Mouse (Mus musculus): ENCODE measurements around the gene Farp2. TPM values are rescaled to one million over a fixed set of nuclear protein-coding genes. Genes with fewer than 3 reads are reported as not detected.

Gene Farp2
- total and polyA plus RNA-seq, 3 experiments = 0.89 to 2.1 (median 1.8) TPM

GRCm38 (mm10) chr1:93654275-93654674 lies 142.4 kb downstream of the Farp2 start:
- Histone ChIP-seq H3K36me3 (replicated peaks in 1 of 2; ENCODE audit: control insufficient read depth in 1 of 2, insufficient read depth in 1 of 2, low read length in 1 of 2) (no peaks in the 10 kb centered on the region), H3K9me3 (replicated peaks; ENCODE audit: low read length) (no peaks in the 10 kb centered on the region), H3K27me3 (replicated peaks) (peaks cover 6% of the 10 kb centered on the region), H3K4me1 (ENCODE audit: control insufficient read depth in 1 of 2, insufficient read depth in 2 of 2) (no peaks in the 10 kb centered on the region), H3K27ac (ENCODE audit: insufficient read depth, low read depth) (no peak overlapping the region), H3K4me2 (ENCODE audit: insufficient read depth, low read depth, poor library complexity, severe bottlenecking) (no peak overlapping the region), H3K9ac (ENCODE audit: insufficient read depth, low read depth) (no peak overlapping the region), H3K4me3 (replicated peaks in 1 of 3; ENCODE audit: low read depth in 2 of 3, low read length in 2 of 3, poor library complexity in 1 of 3) (no peak overlapping the region), H3K79me2 (replicated peaks; ENCODE audit: control insufficient read depth, extremely low read depth, insufficient read depth, poor library complexity, severe bottlenecking) (no peaks in the 10 kb centered on the region)
- TF ChIP-seq E2F4 (IDR thresholded peaks at IDR 0.05; ENCODE audit: insufficient replicate concordance, low read depth, low read length) = no peak
- TF ChIP-seq EP300 (IDR thresholded peaks at IDR 0.05; ENCODE audit: low read length) = no peak
- TF ChIP-seq JUND (conservative IDR thresholded peaks at IDR 0.05; ENCODE audit: low read depth, low read length) = no peak
- no peak for TF ChIP-seq SIN3A (IDR thresholded peaks at IDR 0.05; ENCODE audit: low read length)
- TF ChIP-seq GABPA (IDR thresholded peaks at IDR 0.05; ENCODE audit: insufficient replicate concordance, low read depth, low read length) = no peak
- TF ChIP-seq UBTF (IDR thresholded peaks at IDR 0.05; ENCODE audit: low read depth, low read length) = no peak
- TF ChIP-seq ZMIZ1 (IDR thresholded peaks at IDR 0.05; ENCODE audit: low read depth, low read length) = no peak
- TF ChIP-seq KAT2A (IDR thresholded peaks at IDR 0.05; ENCODE audit: insufficient replicate concordance, low read length) = no peak
- TF ChIP-seq POLR2A (IDR thresholded peaks at IDR 0.05; ENCODE audit: low read depth, low read length) = no peak
- TF ChIP-seq CHD1 (IDR thresholded peaks at IDR 0.05; ENCODE audit: low read depth, low read length) = no peak
- TF ChIP-seq RAD21 (IDR thresholded peaks at IDR 0.05; ENCODE audit: low read depth, low read length) = no peak
- TF ChIP-seq NELFE (IDR thresholded peaks at IDR 0.05; ENCODE audit: low read depth, low read length) = no peak
- TF ChIP-seq ELF1 (IDR thresholded peaks at IDR 0.05; ENCODE audit: low read depth, low read length) = no peak
- in situ Hi-C loops (cut with MboI; ENCODE audit: low pct_ligation_motif_present, low pct_unique_long_range_greater_than_20kb, low sequenced_read_pairs) = no loop called here
- DNase-seq (ENCODE audit: extremely low read depth) = no peak
- dilution Hi-C loops (cut with MboI; ENCODE audit: extremely low pct_ligation_motif_present, extremely low pct_unique_long_range_greater_than_20kb, low sequenced_read_pairs) = no loop called here

DNA sequence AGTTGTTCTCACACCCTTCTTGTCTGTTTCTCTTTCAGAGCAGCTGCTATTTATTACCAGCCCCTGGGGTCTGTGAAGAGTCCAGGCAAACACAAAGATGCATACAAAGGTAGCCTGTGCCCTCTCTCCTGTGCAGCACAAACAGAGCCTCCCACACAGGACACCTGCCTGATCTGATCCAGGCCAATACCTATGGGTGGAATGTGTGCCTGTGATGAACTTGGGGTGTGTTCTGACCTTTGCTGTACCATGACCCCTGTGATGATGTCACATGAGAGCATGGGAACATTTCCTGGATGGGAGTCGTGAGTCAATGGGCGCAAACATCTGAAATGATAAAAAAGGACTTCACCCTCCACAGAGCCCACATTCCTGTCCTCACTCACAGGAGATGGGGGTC lies 142.9 kb downstream of the Farp2 start:
- Histone ChIP-seq H3K79me2 (replicated peaks; ENCODE audit: control insufficient read depth, extremely low read depth, insufficient read depth, poor library complexity, severe bottlenecking) (no peaks in the 10 kb centered on the region), H3K27ac (ENCODE audit: insufficient read depth, low read depth) (no peak overlapping the region), H3K4me1 (ENCODE audit: control insufficient read depth in 1 of 2, insufficient read depth in 2 of 2) (no peaks in the 10 kb centered on the region), H3K9ac (ENCODE audit: insufficient read depth, low read depth) (no peak overlapping the region), H3K27me3 (replicated peaks) (peaks cover 6% of the 10 kb centered on the region), H3K4me2 (ENCODE audit: insufficient read depth, low read depth, poor library complexity, severe bottlenecking) (no peak overlapping the region), H3K36me3 (replicated peaks in 1 of 2; ENCODE audit: control insufficient read depth in 1 of 2, insufficient read depth in 1 of 2, low read length in 1 of 2) (no peaks in the 10 kb centered on the region), H3K4me3 (replicated peaks in 1 of 3; ENCODE audit: low read depth in 2 of 3, low read length in 2 of 3, poor library complexity in 1 of 3) (no peak overlapping the region), H3K9me3 (replicated peaks; ENCODE audit: low read length) (no peaks in the 10 kb centered on the region)
- TF ChIP-seq HCFC1 (IDR thresholded peaks at IDR 0.05; ENCODE audit: low read depth, low read length) (no peak), TBP (conservative IDR thresholded peaks at IDR 0.05; ENCODE audit: low read depth, low read length) (no peak), USF1 (IDR thresholded peaks at IDR 0.05; ENCODE audit: low read depth, low read length) (no peak), CHD1 (IDR thresholded peaks at IDR 0.05; ENCODE audit: low read depth, low read length) (no peak)
- in situ Hi-C loops (cut with MboI; ENCODE audit: low pct_ligation_motif_present, low pct_unique_long_range_greater_than_20kb, low sequenced_read_pairs) = no loop called here
- DNase-seq (ENCODE audit: extremely low read depth) = no peak
- dilution Hi-C loops (cut with MboI; ENCODE audit: extremely low pct_ligation_motif_present, extremely low pct_unique_long_range_greater_than_20kb, low sequenced_read_pairs) = no loop called here

All from CH12.LX (cell line).